Mouse (Mus musculus) hindbrain, postnatal 0 days (tissue): ENCODE data around the gene Gbf1. TPM values are rescaled to one million over a fixed set of nuclear protein-coding genes. Genes with fewer than 3 reads are reported as not detected.

Experiments
- ATAC-seq: fragments of 200-750 bp; cut with Nextera tagmentation; 2 replicates; pipeline ENCODE4 v1.8.0; 2017; ENCODE audit warnings: mild to moderate bottlenecking, moderate TSS enrichment, moderate library complexity
- DNase-seq: peaks from one replicate; pipeline ENCODE4 v3.0.0-alpha.2; 2015; ENCODE audit warnings: low spot score
- H3K27ac ChIP-seq: fragments of 300-500 bp; sonication (generic); 2 replicates; pipeline ENCODE4 v1.5.1; 2014; ENCODE audit warnings: mild to moderate bottlenecking
- H3K27me3 ChIP-seq: fragments of 300-500 bp; sonication (generic); 2 replicates; pipeline ENCODE4 v1.6.1; 2014; ENCODE audit warnings: low read length, mixed read lengths; ENCODE audit not compliant: insufficient read depth
- H3K36me3 ChIP-seq: fragments of 300-500 bp; sonication (generic); 2 replicates; pipeline ENCODE4 v1.6.1; 2014; ENCODE audit warnings: low read length, mixed read lengths; ENCODE audit not compliant: insufficient read depth
- H3K4me1 ChIP-seq: fragments of 300-500 bp; sonication (generic); 2 replicates; pipeline ENCODE4 v1.6.1; 2014; ENCODE audit warnings: antibody characterized with exemption, low read length, mixed read lengths; ENCODE audit not compliant: insufficient read depth
- H3K4me2 ChIP-seq: fragments of 300-500 bp; sonication (generic); 2 replicates; pipeline ENCODE4 v1.6.1; 2014; ENCODE audit warnings: low read depth, mild to moderate bottlenecking, low read length, moderate library complexity, mixed read lengths
- H3K4me3 ChIP-seq: fragments of 300-500 bp; sonication (generic); 2 replicates; pipeline ENCODE4 v1.5.1; 2014; ENCODE audit warnings: low read length
- H3K9ac ChIP-seq: fragments of 300-500 bp; sonication (generic); replicated peaks from 2 replicates; pipeline ENCODE4 v1.6.1; 2014; ENCODE audit warnings: mild to moderate bottlenecking, low read length, moderate library complexity, mixed read lengths
- H3K9me3 ChIP-seq: fragments of 300-500 bp; sonication (generic); 2 replicates; pipeline ENCODE4 v1.6.1; 2016; ENCODE audit warnings: low read length, mixed read lengths
- CTCF ChIP-seq: IDR thresholded peaks from 2 replicates; pipeline ENCODE4 v1.5.1; 2016; ENCODE audit warnings: antibody characterized with exemption, control low read depth, low read depth
- WGBS: fragments of 180-500 bp; shearing (Covaris S2); extraction: QIAGEN DNeasy Blood & Tissue Kit; methylation state at CpG from one replicate; pipeline ENCODE4 v1.1.7; 2014; 5-methylcytosine and 5-hydroxymethylcytosine counted together
- polyA plus RNA-seq: library from polyadenylated mRNA; unstranded; fragments of >200 nt; fragmentation: Nextera tagmentation; extraction: Ambion mirVana; gene quantifications from 2 replicates; pipeline ENCODE4 v1.2.1, GENCODE M21; 2015
- total RNA-seq: library from RNA; depleted of rRNA; stranded (reverse); fragments of >200 nt; gene quantifications from 2 replicates; pipeline ENCODE4 v1.2.3, GENCODE M21; 2014

Gene Gbf1
- total and polyA plus RNA-seq, 2 experiments from 2014 or later = 52.0 to 63.7 TPM

DNA sequence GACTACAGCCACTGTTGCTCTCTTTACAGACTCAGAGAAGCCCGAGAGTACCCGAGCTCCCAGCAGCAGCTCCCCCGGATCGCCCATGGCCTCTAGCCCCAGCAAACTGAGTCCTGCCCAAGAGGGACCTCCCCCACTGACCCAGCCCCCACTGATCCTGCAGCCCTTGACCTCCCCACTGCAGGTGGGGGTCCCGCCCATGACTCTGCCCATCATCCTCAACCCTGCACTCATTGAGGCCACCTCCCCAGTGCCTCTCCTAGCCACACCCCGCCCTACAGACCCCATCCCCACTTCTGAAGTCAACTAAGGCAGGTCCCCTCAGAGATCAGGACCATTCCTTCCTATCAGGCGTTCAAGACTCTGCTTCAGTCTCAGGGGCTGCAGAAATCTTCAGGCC is 133.3 kb downstream of the Gbf1 start:
- Histone ChIP-seq H3K27me3 (no peaks in the 10 kb centered on the region), H3K4me3 (no peak overlapping the region), H3K9me3 (no peaks in the 10 kb centered on the region), H3K36me3 (peaks cover 43% of the 10 kb centered on the region), H3K4me1 (no peaks in the 10 kb centered on the region), H3K4me2 (no peak overlapping the region), H3K9ac (no peak overlapping the region), H3K27ac (no peak overlapping the region)
- DNase-seq (no peak), ATAC-seq (no peak)
- TF ChIP-seq CTCF = no peak
- WGBS = 88% methylated on average over 7 of the region's 7 CpGs

GRCm38 (mm10) chr19:46286047-46286446 is 133.7 kb downstream of the Gbf1 start:
- no peak overlapping the region for H3K27ac ChIP-seq
- TF ChIP-seq CTCF = no peak
- no peak overlapping the region for H3K4me2 ChIP-seq
- WGBS = 54% methylated on average over 6 of the region's 6 CpGs
- H3K36me3 ChIP-seq = peaks cover 40% of the 10 kb centered on the region
- H3K9me3 ChIP-seq = no peaks in the 10 kb centered on the region
- no peaks in the 10 kb centered on the region for H3K4me1 ChIP-seq
- DNase-seq (peak; percentile 51), ATAC-seq (peak; percentile 51; the same call in 1 of the 2 replicates)
- H3K4me3 ChIP-seq = no peak overlapping the region
- H3K9ac ChIP-seq = no peak overlapping the region
- H3K27me3 ChIP-seq = no peaks in the 10 kb centered on the region

GRCm38 (mm10) chr19:46286926-46287325 is 134.6 kb downstream of the Gbf1 start:
- Histone ChIP-seq H3K4me2 (no peak overlapping the region), H3K27me3 (no peaks in the 10 kb centered on the region), H3K9ac (no peak overlapping the region), H3K9me3 (no peaks in the 10 kb centered on the region), H3K36me3 (peaks cover 40% of the 10 kb centered on the region), H3K27ac (no peak overlapping the region), H3K4me3 (no peak overlapping the region), H3K4me1 (no peaks in the 10 kb centered on the region)
- no peak for TF ChIP-seq CTCF
- WGBS = 96% methylated on average over 3 of the region's 3 CpGs
- no peak for ATAC-seq
- DNase-seq = no peak

GRCm38 (mm10) chr19:46287566-46287965 is 135.3 kb downstream of the Gbf1 start:
- ATAC-seq (no peak), DNase-seq (no peak)
- Histone ChIP-seq H3K4me3 (no peak overlapping the region), H3K27me3 (no peaks in the 10 kb centered on the region), H3K9ac (no peak overlapping the region), H3K27ac (no peak overlapping the region), H3K36me3 (peaks cover 34% of the 10 kb centered on the region), H3K4me2 (no peak overlapping the region), H3K4me1 (no peaks in the 10 kb centered on the region), H3K9me3 (no peaks in the 10 kb centered on the region)
- WGBS = 84% methylated on average over 3 of the region's 3 CpGs
- no peak for TF ChIP-seq CTCF

DNA sequence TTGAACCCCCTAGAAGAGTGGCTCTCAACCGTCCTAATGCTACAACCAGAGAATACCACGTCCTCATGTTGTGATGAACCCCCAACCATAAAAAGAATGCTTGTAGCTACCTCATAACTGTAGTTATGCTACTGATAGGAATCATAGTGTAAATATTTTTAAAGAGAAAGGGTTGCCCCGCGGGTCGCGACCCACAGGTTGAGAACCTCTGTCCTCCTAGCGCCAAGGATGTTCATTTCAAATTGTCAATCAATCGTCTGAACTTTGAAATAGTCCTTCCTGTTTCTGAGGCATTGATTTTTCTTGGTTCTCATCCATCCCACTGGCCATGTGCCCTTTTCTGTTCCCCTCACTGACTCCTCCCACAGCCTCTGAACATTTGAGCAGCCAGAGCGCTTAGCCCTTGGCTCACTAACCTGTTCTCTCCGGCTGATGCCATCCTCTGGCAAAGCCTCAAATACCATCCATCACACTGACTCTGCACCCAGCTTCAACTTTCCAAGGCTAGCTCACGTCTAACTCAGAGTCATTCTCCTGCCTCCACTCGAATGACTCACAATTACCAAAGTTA is 138.3 kb downstream of the Gbf1 start:
- Histone ChIP-seq H3K9ac (no peak overlapping the region), H3K36me3 (peaks cover 9% of the 10 kb centered on the region; the same call in 1 of the 2 replicates), H3K9me3 (no peaks in the 10 kb centered on the region), H3K4me2 (no peak overlapping the region), H3K4me1 (no peaks in the 10 kb centered on the region), H3K4me3 (no peak overlapping the region), H3K27ac (no peak overlapping the region), H3K27me3 (no peaks in the 10 kb centered on the region)
- ATAC-seq (no peak), DNase-seq (no peak)
- TF ChIP-seq CTCF = no peak
- 64% methylated on average over 12 of the region's 12 CpGs for WGBS

DNA sequence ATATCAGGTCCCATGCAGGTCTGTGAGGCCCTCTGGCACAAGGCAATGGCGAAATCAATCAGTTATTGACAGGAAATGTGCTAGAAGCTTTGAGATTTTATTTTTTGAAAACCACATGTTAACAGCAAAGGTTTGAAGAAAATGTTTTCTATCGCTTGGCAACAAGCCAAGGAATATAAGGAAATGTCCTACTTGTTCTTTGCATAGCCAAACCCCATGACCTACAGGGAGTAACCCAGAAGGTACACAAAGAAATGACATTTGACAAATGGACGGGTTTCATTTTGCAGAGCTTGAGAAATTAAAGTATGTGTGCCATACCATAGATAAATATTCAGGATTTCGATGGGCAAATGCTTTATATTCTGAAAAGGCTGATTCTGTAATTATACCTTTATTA is 144.6 kb downstream of the Gbf1 start:
- ATAC-seq (no peak), DNase-seq (no peak)
- no peaks in the 10 kb centered on the region for H3K9me3 ChIP-seq
- no peaks in the 10 kb centered on the region for H3K36me3 ChIP-seq
- no peak overlapping the region for H3K4me3 ChIP-seq
- no peak for TF ChIP-seq CTCF
- no peak overlapping the region for H3K9ac ChIP-seq
- no peak overlapping the region for H3K4me2 ChIP-seq
- WGBS = 74% methylated on average over 4 of the region's 4 CpGs
- H3K4me1 ChIP-seq = no peaks in the 10 kb centered on the region
- no peak overlapping the region for H3K27ac ChIP-seq
- H3K27me3 ChIP-seq = no peaks in the 10 kb centered on the region

- Histone ChIP-seq H3K27ac (no peak overlapping the region), H3K4me2 (no peak overlapping the region), H3K36me3 (no peaks in the 10 kb centered on the region), H3K4me3 (no peak overlapping the region), H3K4me1 (peaks cover 6% of the 10 kb centered on the region; the same call in 1 of the 2 replicates), H3K9me3 (no peaks in the 10 kb centered on the region), H3K9ac (no peak overlapping the region), H3K27me3 (0 out of 2 replicates have a peak, but pooled peaks cover 4% of the 10 kb centered on the region)
- 40% methylated on average over 8 of the region's 8 CpGs for WGBS
- ATAC-seq (no peak), DNase-seq (no peak)
- no peak for TF ChIP-seq CTCF
Observed at GRCm38 (mm10) chr19:46300294-46301045, 148.2 kb downstream of the Gbf1 start.
